Mouse (Mus musculus) limb, embryonic 12.5 days (tissue): Measurements from ENCODE around the gene Ppp1r1c. TPM values are rescaled to one million over a fixed set of nuclear protein-coding genes. Genes with fewer than 3 reads are reported as not detected.

Experiments used
- ATAC-seq: fragments of 200-750 bp; cut with Nextera tagmentation; 2 replicates; pipeline ENCODE4 v1.8.0; 2017; ENCODE audit warnings: low read depth, moderate TSS enrichment; ENCODE audit not compliant: insufficient number of reproducible peaks, insufficient read depth, low FRiP score, low TSS enrichment
- H3K27ac ChIP-seq: fragments of 300-500 bp; sonication (generic); 2 replicates; pipeline ENCODE4 v1.5.1; 2016; ENCODE audit warnings: mild to moderate bottlenecking, moderate library complexity
- H3K27me3 ChIP-seq: fragments of 300-500 bp; sonication (generic); 2 replicates; pipeline ENCODE4 v1.6.1; 2016; ENCODE audit warnings: mild to moderate bottlenecking, moderate library complexity
- H3K36me3 ChIP-seq: fragments of 300-500 bp; sonication (generic); 2 replicates; pipeline ENCODE4 v1.6.1; 2016; ENCODE audit warnings: mild to moderate bottlenecking, moderate library complexity
- H3K4me1 ChIP-seq: fragments of 300-500 bp; sonication (generic); replicated peaks from 2 replicates; pipeline ENCODE4 v1.6.1; 2016
- H3K4me2 ChIP-seq: fragments of 300-500 bp; sonication (generic); 2 replicates; pipeline ENCODE4 v1.6.1; 2016; ENCODE audit warnings: mild to moderate bottlenecking, moderate library complexity
- H3K4me3 ChIP-seq: fragments of 300-500 bp; sonication (generic); replicated peaks from 2 replicates; pipeline ENCODE4 v1.5.1; 2016; ENCODE audit warnings: mild to moderate bottlenecking
- H3K9ac ChIP-seq: fragments of 300-500 bp; sonication (generic); replicated peaks from 2 replicates; pipeline ENCODE4 v1.6.1; 2016; ENCODE audit warnings: mild to moderate bottlenecking, moderate library complexity
- H3K9me3 ChIP-seq: fragments of 300-500 bp; sonication (generic); 2 replicates; pipeline ENCODE4 v1.6.1; 2016; ENCODE audit warnings: mild to moderate bottlenecking, moderate library complexity
- WGBS: fragments of 180-500 bp; shearing (Covaris S2); methylation state at CpG from one replicate; pipeline ENCODE4 v1.1.7; 2016; 5-methylcytosine and 5-hydroxymethylcytosine counted together
- polyA plus RNA-seq: library from polyadenylated mRNA; unstranded; fragments of >200 nt; fragmentation: Nextera tagmentation; extraction: Ambion mirVana; gene quantifications from 2 replicates; pipeline ENCODE4 v1.2.1, GENCODE M21; 2016

Ppp1r1c gene
- polyA plus RNA-seq: 0.71 TPM in 1 of 2 replicates, not detected in the other

DNA sequence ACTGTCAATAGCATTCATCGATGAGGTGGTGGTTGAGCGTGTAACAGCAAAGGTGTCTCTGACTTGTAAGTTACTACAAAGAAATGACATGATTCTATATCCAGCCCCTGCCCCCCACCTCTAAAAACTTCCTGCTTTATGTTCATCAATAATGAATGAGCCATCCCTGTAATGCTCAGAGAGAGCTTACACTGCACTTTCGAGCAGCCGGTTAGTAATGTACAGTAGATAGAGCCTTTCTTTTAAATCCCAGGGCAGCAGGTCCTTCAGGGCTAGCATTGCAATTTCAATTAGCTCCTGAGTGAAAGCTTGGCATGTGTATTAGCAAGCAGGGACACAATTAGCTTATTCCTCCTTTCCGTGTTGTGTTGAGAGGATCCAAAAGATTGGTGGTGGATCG is at the start of gene Ppp1r1c:
Gene Ppp1r1c, plus strand, starts transcription at position 206 of the 400 bp plus-strand sequence.
- Histone ChIP-seq H3K4me3 (no peak within 1 kb of the TSS), H3K4me2 (no peak within 1 kb of the TSS), H3K9ac (no peak within 1 kb of the TSS), H3K4me1 (no peaks in the 10 kb centered on the region), H3K9me3 (no peaks in the 10 kb centered on the region), H3K27me3 (no peaks in the 10 kb centered on the region), H3K27ac (no peak within 1 kb of the TSS), H3K36me3 (no peaks in the 10 kb centered on the region)
- 91% methylated on average over 6 of the region's 6 CpGs for WGBS
- ATAC-seq: no peak

DNA sequence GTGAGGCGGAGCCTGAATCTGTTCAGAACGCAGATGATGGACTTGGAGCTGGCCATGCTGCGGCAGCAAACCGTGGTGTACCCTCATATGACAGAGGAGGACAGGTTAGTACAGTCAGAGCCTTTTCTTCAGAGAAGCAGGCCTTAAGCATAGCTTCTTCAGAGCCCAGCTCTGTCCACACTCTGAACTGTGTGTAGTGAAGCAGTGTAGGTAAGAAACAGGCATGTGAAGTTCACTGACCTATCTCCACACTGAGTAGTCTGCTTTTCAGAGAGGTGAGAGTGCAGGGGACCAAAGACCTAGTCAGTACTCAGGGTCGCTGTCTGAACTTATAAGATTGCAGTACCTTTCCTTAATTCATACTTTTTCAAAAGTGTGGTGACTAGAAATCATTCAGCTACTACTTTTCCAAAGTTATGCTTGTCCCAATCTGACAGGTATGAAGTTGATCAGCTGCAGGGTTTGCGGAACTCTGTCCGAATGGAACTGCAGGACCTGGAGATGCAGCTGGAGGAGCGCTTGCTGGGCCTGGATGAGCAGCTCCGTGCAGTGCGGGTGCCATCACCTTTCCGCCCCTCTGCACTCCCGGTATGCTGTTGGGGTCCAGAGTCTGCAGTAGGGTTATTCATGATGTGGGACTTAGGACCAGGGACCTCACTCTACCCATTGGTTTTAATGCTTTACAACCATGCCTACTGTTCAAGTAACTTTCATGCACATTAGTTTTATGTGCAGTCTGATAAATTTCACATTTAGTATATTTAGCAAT is 47.0 kb upstream of the Ppp1r1c start:
- H3K4me3 ChIP-seq: no peak overlapping the region
- H3K36me3 ChIP-seq: peaks cover 73% of the 10 kb centered on the region
- no peak overlapping the region for H3K27ac ChIP-seq
- H3K4me2 ChIP-seq: no peak overlapping the region
- WGBS: 90% methylated on average over 12 of the region's 12 CpGs
- H3K9ac ChIP-seq: no peak overlapping the region
- peaks cover 9% of the 10 kb centered on the region; the same call in 1 of the 2 replicates for H3K4me1 ChIP-seq
- no peaks in the 10 kb centered on the region for H3K9me3 ChIP-seq
- no peak for ATAC-seq
- no peaks in the 10 kb centered on the region for H3K27me3 ChIP-seq

DNA sequence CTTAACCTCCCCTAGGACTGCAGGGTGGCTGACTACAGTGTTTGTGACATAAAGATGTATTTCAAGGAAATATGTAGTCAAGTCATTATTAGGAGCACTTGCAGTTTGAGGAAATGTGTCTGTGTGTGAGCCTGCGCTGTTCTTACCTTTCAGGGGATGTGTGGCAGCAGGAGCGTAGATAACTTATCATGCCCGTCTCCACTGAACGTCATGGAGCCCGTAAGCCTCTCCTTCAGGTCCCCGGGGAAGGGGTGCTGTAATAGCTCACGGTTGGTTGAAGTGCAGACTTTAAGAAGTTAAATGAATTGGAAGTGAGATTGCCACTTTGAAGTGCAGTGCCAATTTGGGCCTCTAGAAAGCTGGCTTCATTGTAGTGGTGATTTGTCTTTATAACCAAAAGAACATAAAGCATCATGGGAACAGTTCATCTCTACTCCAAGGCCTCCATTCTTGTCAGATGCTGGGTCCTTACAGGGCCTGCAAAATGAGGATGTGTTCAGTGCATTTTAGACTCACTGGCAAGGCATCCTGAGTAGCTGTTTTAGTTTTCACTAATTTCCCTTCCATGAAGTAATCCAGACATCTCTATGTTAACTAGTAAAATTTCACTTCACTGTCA is 46.0 kb upstream of the Ppp1r1c start:
- Histone ChIP-seq H3K4me2 (no peak overlapping the region), H3K27ac (no peak overlapping the region), H3K9ac (no peak overlapping the region), H3K4me1 (peaks cover 9% of the 10 kb centered on the region; the same call in 1 of the 2 replicates), H3K9me3 (no peaks in the 10 kb centered on the region), H3K27me3 (no peaks in the 10 kb centered on the region), H3K36me3 (peaks cover 70% of the 10 kb centered on the region), H3K4me3 (no peak overlapping the region)
- ATAC-seq: no peak
- WGBS: 59% methylated on average over 7 of the region's 7 CpGs

DNA sequence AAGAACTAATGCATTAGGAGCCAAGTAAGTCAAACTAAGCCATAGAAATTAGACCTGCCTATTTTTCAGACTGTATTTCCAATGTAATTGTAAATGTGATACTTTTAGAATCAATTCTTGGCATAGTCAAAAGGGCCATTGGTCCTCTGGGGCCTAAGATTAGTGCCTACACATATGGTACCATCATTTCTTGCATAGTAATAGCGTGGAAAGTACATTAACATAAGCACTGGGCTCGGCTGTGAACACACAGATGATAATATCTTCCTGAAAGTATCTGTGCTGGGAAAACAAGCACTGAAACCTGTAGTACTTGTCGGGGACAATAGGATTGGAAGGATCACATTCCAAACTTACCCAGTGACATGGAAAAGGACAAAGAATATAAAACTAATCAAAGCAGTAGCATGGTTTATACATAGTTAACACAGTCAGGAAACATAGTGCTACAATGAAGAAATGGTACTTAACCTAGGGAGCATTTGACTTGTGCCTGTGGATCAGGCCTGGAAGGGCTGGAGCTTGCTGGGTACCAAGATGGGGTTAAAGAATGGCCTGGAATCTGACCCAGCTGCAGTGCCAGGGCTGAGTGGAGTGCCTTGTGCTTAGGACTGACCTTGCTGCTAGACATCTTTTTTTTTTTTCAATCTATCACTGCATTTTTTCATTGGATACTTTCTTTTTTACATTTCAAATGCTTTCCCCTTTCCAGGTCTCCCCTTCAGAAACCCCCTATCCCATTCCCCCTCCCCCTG is 42.9 kb upstream of the Ppp1r1c start:
- H3K4me1 ChIP-seq: peaks cover 17% of the 10 kb centered on the region
- H3K9me3 ChIP-seq: no peaks in the 10 kb centered on the region
- H3K27ac ChIP-seq: no peak overlapping the region
- 90% methylated on average over 3 of the region's 3 CpGs for WGBS
- no peak overlapping the region for H3K4me2 ChIP-seq
- H3K36me3 ChIP-seq: peaks cover 41% of the 10 kb centered on the region
- no peak for ATAC-seq
- no peak overlapping the region for H3K4me3 ChIP-seq
- H3K9ac ChIP-seq: no peak overlapping the region
- H3K27me3 ChIP-seq: no peaks in the 10 kb centered on the region

DNA sequence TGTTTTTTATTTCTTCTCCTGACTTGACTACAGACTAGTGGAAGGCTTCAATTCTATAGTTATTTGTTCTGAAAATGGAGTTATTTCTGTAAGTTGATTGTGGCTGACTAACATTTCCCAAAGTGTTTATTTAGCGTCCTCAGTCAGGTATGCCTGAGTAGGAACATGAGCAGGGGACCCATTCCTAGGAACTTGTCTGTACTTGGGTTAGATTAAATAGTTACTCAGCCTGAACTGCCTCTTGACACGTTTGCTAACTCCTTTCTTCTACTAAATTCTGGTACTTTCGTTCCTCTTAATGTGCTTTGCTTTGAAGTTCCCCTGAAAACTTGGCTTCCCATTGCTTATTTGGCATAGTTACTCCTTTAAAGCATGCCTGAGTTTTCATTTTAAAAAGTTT is 42.1 kb upstream of the Ppp1r1c start:
- Histone ChIP-seq H3K36me3 (peaks cover 35% of the 10 kb centered on the region), H3K9me3 (no peaks in the 10 kb centered on the region), H3K27me3 (no peaks in the 10 kb centered on the region), H3K4me3 (no peak overlapping the region), H3K9ac (no peak overlapping the region), H3K4me1 (peaks cover 18% of the 10 kb centered on the region), H3K27ac (no peak overlapping the region), H3K4me2 (no peak overlapping the region)
- 46% methylated on average over 3 of the region's 3 CpGs for WGBS
- no peak for ATAC-seq

GRCm38 (mm10) chr2:79675266-79675665 is 32.3 kb upstream of the Ppp1r1c start:
- Histone ChIP-seq H3K36me3 (peaks cover 15% of the 10 kb centered on the region), H3K9me3 (no peaks in the 10 kb centered on the region), H3K4me1 (no peaks in the 10 kb centered on the region), H3K4me2 (no peak overlapping the region), H3K27ac (no peak overlapping the region), H3K4me3 (no peak overlapping the region), H3K27me3 (no peaks in the 10 kb centered on the region), H3K9ac (no peak overlapping the region)
- ATAC-seq: no peak
- WGBS: 91% methylated on average over 3 of the region's 3 CpGs

GRCm38 (mm10) chr2:79677663-79678257 is 29.8 kb upstream of the Ppp1r1c start:
- H3K4me3 ChIP-seq: no peak overlapping the region
- no peaks in the 10 kb centered on the region for H3K4me1 ChIP-seq
- ATAC-seq: no peak
- H3K27ac ChIP-seq: no peak overlapping the region
- WGBS: 95% methylated on average over 1 of the region's 1 CpGs
- no peaks in the 10 kb centered on the region for H3K9me3 ChIP-seq
- no peak overlapping the region for H3K4me2 ChIP-seq
- H3K9ac ChIP-seq: no peak overlapping the region
- peaks cover 8% of the 10 kb centered on the region; the same call in 1 of the 2 replicates for H3K36me3 ChIP-seq
- H3K27me3 ChIP-seq: no peaks in the 10 kb centered on the region

DNA sequence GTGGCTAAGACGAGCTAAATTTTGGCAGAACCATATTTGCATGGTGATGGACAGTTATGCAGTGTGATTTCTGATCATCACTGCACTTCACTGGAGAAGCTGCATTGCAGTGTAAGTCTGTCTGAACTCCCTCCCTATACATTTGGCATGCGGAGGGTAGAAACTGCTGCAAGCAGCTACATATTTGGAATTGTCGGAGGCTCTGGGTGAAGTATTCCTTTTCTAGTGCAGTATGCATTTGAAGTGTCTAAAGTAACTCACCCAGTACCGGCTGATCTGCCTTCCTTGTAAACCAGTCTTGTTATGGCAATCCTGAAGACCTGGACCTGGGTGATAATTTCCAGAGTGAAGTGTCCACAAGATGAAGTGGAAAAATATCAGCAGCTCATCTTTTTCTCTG is 25.9 kb upstream of the Ppp1r1c start:
- Histone ChIP-seq H3K9me3 (no peaks in the 10 kb centered on the region), H3K9ac (no peak overlapping the region), H3K27ac (no peak overlapping the region), H3K4me3 (no peak overlapping the region), H3K4me1 (no peaks in the 10 kb centered on the region), H3K4me2 (no peak overlapping the region), H3K36me3 (no peaks in the 10 kb centered on the region), H3K27me3 (no peaks in the 10 kb centered on the region)
- WGBS: 77% methylated on average over 4 of the region's 4 CpGs
- no peak for ATAC-seq

DNA sequence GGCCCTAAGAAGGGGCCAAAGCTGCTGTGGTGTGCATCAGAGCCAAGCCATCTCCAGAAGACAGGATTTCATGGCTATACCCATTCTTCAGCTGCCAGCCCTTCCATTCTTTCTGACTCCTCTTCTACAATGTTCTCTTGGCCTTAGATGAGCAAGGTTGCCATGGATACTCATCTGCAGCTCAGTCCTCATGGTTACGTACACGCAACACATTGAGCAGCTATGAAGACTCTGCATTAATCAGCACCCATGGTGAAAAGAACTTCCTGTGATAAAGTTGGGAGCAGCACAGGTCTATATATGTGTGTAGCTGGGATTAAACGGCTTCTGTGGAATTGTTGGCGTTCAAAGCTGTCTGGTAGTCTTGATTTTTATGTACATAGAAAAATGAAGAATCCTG is 24.3 kb upstream of the Ppp1r1c start:
- no peak overlapping the region for H3K9ac ChIP-seq
- H3K9me3 ChIP-seq: no peaks in the 10 kb centered on the region
- no peaks in the 10 kb centered on the region for H3K4me1 ChIP-seq
- WGBS: 90% methylated on average over 4 of the region's 4 CpGs
- H3K4me2 ChIP-seq: no peak overlapping the region
- H3K27me3 ChIP-seq: no peaks in the 10 kb centered on the region
- ATAC-seq: no peak
- H3K36me3 ChIP-seq: no peaks in the 10 kb centered on the region
- H3K27ac ChIP-seq: no peak overlapping the region
- no peak overlapping the region for H3K4me3 ChIP-seq

DNA sequence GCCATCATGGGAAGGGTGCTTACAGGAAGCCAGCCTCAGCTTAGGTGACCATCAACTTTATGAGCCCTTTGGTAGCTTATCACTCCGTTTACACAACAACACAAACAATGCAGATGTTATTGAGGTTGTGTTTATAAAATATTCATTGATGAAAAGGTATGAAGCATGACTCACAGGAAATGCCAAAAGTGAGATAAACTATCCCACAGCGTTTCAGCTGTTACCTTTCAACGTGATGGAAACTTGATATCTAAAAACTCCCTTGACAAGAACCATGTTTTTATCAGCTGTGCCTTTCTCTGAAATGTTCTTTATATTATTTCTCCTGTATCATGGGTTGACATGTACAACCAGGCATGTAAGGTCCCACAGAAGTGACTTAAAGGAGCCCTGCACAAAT is 16.7 kb upstream of the Ppp1r1c start:
- H3K36me3 ChIP-seq: no peaks in the 10 kb centered on the region
- H3K4me2 ChIP-seq: no peak overlapping the region
- H3K27me3 ChIP-seq: no peaks in the 10 kb centered on the region
- no peak overlapping the region for H3K9ac ChIP-seq
- H3K4me1 ChIP-seq: no peaks in the 10 kb centered on the region
- WGBS: 70% methylated on average over 3 of the region's 3 CpGs
- H3K9me3 ChIP-seq: no peaks in the 10 kb centered on the region
- H3K4me3 ChIP-seq: no peak overlapping the region
- no peak overlapping the region for H3K27ac ChIP-seq
- no peak for ATAC-seq

DNA sequence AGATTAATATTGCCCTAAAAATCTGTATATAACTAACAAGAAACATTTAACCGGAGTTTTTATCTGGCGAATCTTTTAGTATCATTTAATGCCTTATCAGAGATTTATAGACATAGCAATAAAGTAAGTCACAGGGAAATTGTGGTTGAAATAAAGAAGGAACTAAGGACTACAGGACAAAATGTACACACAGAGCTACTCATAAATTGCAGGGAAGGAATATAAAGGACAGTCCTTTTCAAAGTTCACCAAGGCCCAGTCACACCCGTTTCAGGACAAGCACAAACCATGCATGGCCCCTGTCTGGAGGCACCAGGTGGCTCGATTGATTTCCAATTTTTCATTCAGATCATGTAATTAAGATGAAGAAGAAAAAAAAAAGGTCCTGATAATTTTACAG is 12.4 kb upstream of the Ppp1r1c start:
- Histone ChIP-seq H3K9ac (no peak overlapping the region), H3K4me2 (no peak overlapping the region), H3K36me3 (no peaks in the 10 kb centered on the region), H3K4me3 (no peak overlapping the region), H3K9me3 (no peaks in the 10 kb centered on the region), H3K27ac (no peak overlapping the region), H3K27me3 (no peaks in the 10 kb centered on the region), H3K4me1 (no peaks in the 10 kb centered on the region)
- 90% methylated on average over 4 of the region's 4 CpGs for WGBS
- ATAC-seq: no peak
